Mouse (Mus musculus) ES-Bruce4 (cell line): ENCODE measurements around the gene Tcf7l1.

Experiments
- CTCF ChIP-seq: IDR thresholded peaks from one replicate; pipeline ENCODE4 v1.8.1; 2011; ENCODE audit warnings: low read depth, low read length
- POLR2A ChIP-seq: IDR thresholded peaks from one replicate; pipeline ENCODE4 v1.8.1; 2011; ENCODE audit warnings: low read length; ENCODE audit not compliant: insufficient read depth

DNA sequence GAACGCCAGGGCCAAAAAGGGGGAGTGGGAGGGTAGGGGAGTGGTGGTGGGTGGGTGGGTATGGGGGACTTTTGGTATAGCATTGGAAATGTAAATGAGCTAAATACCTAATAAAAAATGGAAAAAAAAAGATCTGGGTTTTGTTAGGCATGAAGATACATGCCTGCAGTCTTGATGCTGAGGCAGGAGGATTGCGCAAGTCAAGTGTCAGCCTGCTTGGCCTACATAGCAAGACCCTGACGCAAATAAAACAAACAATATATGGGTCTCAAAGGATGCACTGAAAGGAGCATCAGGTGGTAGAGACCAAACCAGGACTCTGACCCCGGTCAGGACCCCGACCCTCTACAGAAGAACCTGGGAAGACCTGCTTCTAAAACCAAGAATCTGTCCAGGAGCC is 90.5 kb downstream of the Tcf7l1 start:
- TF ChIP-seq CTCF = no peak
- no peak for TF ChIP-seq POLR2A
